Mouse (Mus musculus): Measurements from ENCODE around the gene Hs3st2.

Hs3st2 gene

GRCm38 (mm10) chr7:121458075-121458474 lies 66.4 kb downstream of the Hs3st2 start:
- DNase-seq (ENCODE audit: low spot score) = no peak

- DNase-seq (ENCODE audit: low spot score) = no peak
Measured at GRCm38 (mm10) chr7:121460626-121461025, 69.0 kb downstream of the Hs3st2 start.

GRCm38 (mm10) chr7:121464441-121464840 lies 72.8 kb downstream of the Hs3st2 start:
- DNase-seq (ENCODE audit: low spot score) = no peak

- no peak for DNase-seq (ENCODE audit: low spot score)
Measured at GRCm38 (mm10) chr7:121465111-121465510, 73.5 kb downstream of the Hs3st2 start.

- no peak for DNase-seq (ENCODE audit: low spot score)
Measured at GRCm38 (mm10) chr7:121466331-121466730, 74.7 kb downstream of the Hs3st2 start.

- DNase-seq (ENCODE audit: low spot score) = no peak
Measured at GRCm38 (mm10) chr7:121469435-121469834, 77.8 kb downstream of the Hs3st2 start.

GRCm38 (mm10) chr7:121478302-121478701 lies 86.6 kb downstream of the Hs3st2 start:
- DNase-seq (ENCODE audit: low spot score) = no peak

- DNase-seq (ENCODE audit: low spot score) = no peak
Measured at GRCm38 (mm10) chr7:121480106-121480505, 88.4 kb downstream of the Hs3st2 start.

- DNase-seq (ENCODE audit: low spot score) = no peak
Measured at GRCm38 (mm10) chr7:121484590-121484989, 92.9 kb downstream of the Hs3st2 start.

GRCm38 (mm10) chr7:121485266-121485665 lies 93.6 kb downstream of the Hs3st2 start:
- DNase-seq (ENCODE audit: low spot score) = peak; percentile 54

GRCm38 (mm10) chr7:121487291-121487690 lies 95.6 kb downstream of the Hs3st2 start:
- DNase-seq (ENCODE audit: low spot score) = no peak

GRCm38 (mm10) chr7:121489401-121489800 lies 97.7 kb downstream of the Hs3st2 start:
- DNase-seq (ENCODE audit: low spot score) = no peak

- DNase-seq (ENCODE audit: low spot score) = peak; percentile 3
Measured at GRCm38 (mm10) chr7:121491455-121492005, 99.9 kb downstream of the Hs3st2 start.

GRCm38 (mm10) chr7:121500516-121500915 lies 108.9 kb downstream of the Hs3st2 start:
- DNase-seq (ENCODE audit: low spot score) = no peak

GRCm38 (mm10) chr7:121501666-121502065 lies 110.0 kb downstream of the Hs3st2 start:
- DNase-seq (ENCODE audit: low spot score) = no peak

- DNase-seq (ENCODE audit: low spot score) = no peak
Measured at GRCm38 (mm10) chr7:121516727-121517126, 125.1 kb downstream of the Hs3st2 start.

- no peak for DNase-seq (ENCODE audit: low spot score)
Measured at GRCm38 (mm10) chr7:121517165-121517591, 125.5 kb downstream of the Hs3st2 start.

GRCm38 (mm10) chr7:121522125-121522524 lies 130.5 kb downstream of the Hs3st2 start:
- DNase-seq (ENCODE audit: low spot score) = no peak

GRCm38 (mm10) chr7:121529023-121529422 lies 137.4 kb downstream of the Hs3st2 start:
- DNase-seq (ENCODE audit: low spot score) = no peak

- DNase-seq (ENCODE audit: low spot score) = no peak
Measured at GRCm38 (mm10) chr7:121533639-121534038, 142.0 kb downstream of the Hs3st2 start.

- no peak for DNase-seq (ENCODE audit: low spot score)
Measured at GRCm38 (mm10) chr7:121534386-121534785, 142.7 kb downstream of the Hs3st2 start.

- no peak for DNase-seq (ENCODE audit: low spot score)
Measured at GRCm38 (mm10) chr7:121535987-121536386, 144.3 kb downstream of the Hs3st2 start.

- peak; percentile 22 for DNase-seq (ENCODE audit: low spot score)
Measured at GRCm38 (mm10) chr7:121539405-121540275, 148.0 kb downstream of the Hs3st2 start.

Data from embryo, embryonic 10.5 days (tissue).